Comparison of ENCODE assay signal across 14 mouse cellular contexts in the genomic region with DNA sequence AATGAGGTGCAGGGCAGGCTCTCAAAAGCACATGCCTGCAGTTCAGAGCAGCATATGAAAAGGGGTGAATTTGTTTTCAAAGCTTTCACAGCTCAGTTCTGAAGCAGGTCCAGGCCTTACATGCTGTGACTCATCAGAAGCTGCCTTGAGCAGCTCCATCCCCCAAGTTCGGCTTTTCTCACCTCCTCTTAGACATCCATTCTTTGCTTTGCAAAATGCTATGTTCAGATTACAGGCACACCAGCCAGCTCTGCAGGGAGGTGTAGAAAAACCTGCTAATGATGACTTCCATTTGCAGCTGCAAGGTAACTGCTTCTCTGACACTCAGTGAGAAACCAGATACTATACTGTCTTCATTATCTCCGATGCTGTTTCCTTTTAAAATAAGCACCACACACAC.
A peak's percentile ranks its signal among the peaks of the same experiment; 100 is the strongest.
DNase-seq lines count a peak whose midpoint lies in the region; ATAC-seq lines count a peak whose summit lies in the region.
"Had no signal": no experiment of that assay in that cellular context is flagged by ENCODE, and none has a peak within 500 bp of the region (broad histone marks: within the 10 kb centered on the region; RNA-seq: fewer than 3 reads in every experiment).

No protein-coding gene starts in this region.

- no peaks in the 10 kb centered on the region for H3K9me3 ChIP-seq in hindbrain, embryonic 12.5 days (replicated peaks)
- no peaks in the 10 kb centered on the region for H3K9me3 ChIP-seq in hindbrain, embryonic 11.5 days (ENCODE audit: control insufficient read depth, low read length)
- no peaks in the 10 kb centered on the region for H3K9me3 ChIP-seq in forebrain, embryonic 16.5 days (ENCODE audit: control insufficient read depth, low read length)
- no peaks in the 10 kb centered on the region for H3K9me3 ChIP-seq in midbrain, embryonic 13.5 days
- H3K9me3 ChIP-seq in intestine, embryonic 16.5 days (ENCODE audit: control insufficient read depth, low read length), result no peaks in the 10 kb centered on the region
- H3K9me3 ChIP-seq: limb, embryonic 12.5 days had no signal

- 57% methylated on average over 2 of the region's 2 CpGs for WGBS in hindbrain, embryonic 12.5 days
- WGBS in hindbrain, embryonic 11.5 days, result 57% methylated on average over 2 of the region's 2 CpGs
- 46% methylated on average over 2 of the region's 2 CpGs for WGBS in forebrain, embryonic 16.5 days
- WGBS in midbrain, embryonic 13.5 days, result 53% methylated on average over 2 of the region's 2 CpGs
- WGBS in intestine, embryonic 16.5 days, result 47% methylated on average over 2 of the region's 2 CpGs

- H3K27me3 ChIP-seq in hindbrain, embryonic 12.5 days, result no peaks in the 10 kb centered on the region
- H3K27me3 ChIP-seq in hindbrain, embryonic 11.5 days (ENCODE audit: control insufficient read depth, insufficient read depth, low read length), result no peaks in the 10 kb centered on the region
- H3K27me3 ChIP-seq in forebrain, embryonic 16.5 days (replicated peaks; ENCODE audit: control insufficient read depth, insufficient read depth, low read length), result no peaks in the 10 kb centered on the region
- no peaks in the 10 kb centered on the region for H3K27me3 ChIP-seq in midbrain, embryonic 13.5 days
- no peaks in the 10 kb centered on the region for H3K27me3 ChIP-seq in intestine, embryonic 16.5 days (replicated peaks; ENCODE audit: control insufficient read depth, insufficient read depth, low read length)
- H3K27me3 ChIP-seq: limb, embryonic 12.5 days had no signal

- H3K36me3 ChIP-seq in hindbrain, embryonic 12.5 days, result no peaks in the 10 kb centered on the region
- H3K36me3 ChIP-seq in hindbrain, embryonic 11.5 days (ENCODE audit: control insufficient read depth, insufficient read depth, low read length), result no peaks in the 10 kb centered on the region
- H3K36me3 ChIP-seq in forebrain, embryonic 16.5 days (ENCODE audit: control insufficient read depth, insufficient read depth), result no peaks in the 10 kb centered on the region
- H3K36me3 ChIP-seq in midbrain, embryonic 13.5 days, result no peaks in the 10 kb centered on the region
- no peaks in the 10 kb centered on the region for H3K36me3 ChIP-seq in intestine, embryonic 16.5 days (ENCODE audit: control insufficient read depth, insufficient read depth, low read length)
- H3K36me3 ChIP-seq: limb, embryonic 12.5 days had no signal

- H3K9ac ChIP-seq in hindbrain, embryonic 12.5 days, result no peak overlapping the region
- no peak overlapping the region for H3K9ac ChIP-seq in hindbrain, embryonic 11.5 days (ENCODE audit: low read depth, low read length)
- no peak overlapping the region for H3K9ac ChIP-seq in forebrain, embryonic 16.5 days (replicated peaks; ENCODE audit: low read depth, low read length)
- no peak overlapping the region for H3K9ac ChIP-seq in midbrain, embryonic 13.5 days (replicated peaks)
- H3K9ac ChIP-seq in intestine, embryonic 16.5 days (ENCODE audit: low read depth, low read length), result no peak overlapping the region
- H3K9ac ChIP-seq: limb, embryonic 12.5 days; liver, postnatal 0 days had no signal

- no peak overlapping the region for H3K4me2 ChIP-seq in hindbrain, embryonic 12.5 days (replicated peaks)
- no peak overlapping the region for H3K4me2 ChIP-seq in hindbrain, embryonic 11.5 days (replicated peaks; ENCODE audit: low read depth, low read length)
- no peak overlapping the region for H3K4me2 ChIP-seq in forebrain, embryonic 16.5 days (ENCODE audit: low read length)
- H3K4me2 ChIP-seq in midbrain, embryonic 13.5 days (replicated peaks), result no peak overlapping the region
- H3K4me2 ChIP-seq in intestine, embryonic 16.5 days (ENCODE audit: low read depth, low read length), result no peak overlapping the region
- H3K4me2 ChIP-seq: limb, embryonic 12.5 days had no signal

- DNase-seq in hindbrain, embryonic 11.5 days (ENCODE audit: low spot score), result no peak
- peak; percentile 17 for DNase-seq in Muller cell, postnatal 12 days (ENCODE audit: inconsistent ontology term)
- no peak for DNase-seq in lung, postnatal 10 days
- no peak for DNase-seq in gastrocnemius, postnatal 10 days
- DNase-seq: adrenal gland, postnatal 14 days; cerebellum, adult 11 months; kidney, postnatal 36 days; liver, postnatal 0 days; thymus, postnatal 4 days had no signal

- no peak for ATAC-seq in hindbrain, embryonic 12.5 days (ENCODE audit: low FRiP score)
- no peak for ATAC-seq in hindbrain, embryonic 11.5 days (ENCODE audit: low FRiP score)
- ATAC-seq in forebrain, embryonic 16.5 days, result peak; percentile 62
- ATAC-seq in midbrain, embryonic 13.5 days, result peak; percentile 43; the same call in 1 of the 2 replicates
- no peak for ATAC-seq in intestine, embryonic 16.5 days
- ATAC-seq: liver, postnatal 0 days had no signal

- peaks cover 16% of the 10 kb centered on the region for H3K4me1 ChIP-seq in hindbrain, embryonic 12.5 days
- 0 out of 2 replicates have a peak, but pooled peaks cover 2% of the 10 kb centered on the region for H3K4me1 ChIP-seq in hindbrain, embryonic 11.5 days (replicated peaks; ENCODE audit: control insufficient read depth, insufficient read depth, low read length)
- H3K4me1 ChIP-seq in forebrain, embryonic 16.5 days (replicated peaks; ENCODE audit: control insufficient read depth, insufficient read depth, low read length), result no peaks in the 10 kb centered on the region
- H3K4me1 ChIP-seq in midbrain, embryonic 13.5 days (replicated peaks), result peaks cover 22% of the 10 kb centered on the region
- no peaks in the 10 kb centered on the region for H3K4me1 ChIP-seq in intestine, embryonic 16.5 days (ENCODE audit: control insufficient read depth, insufficient read depth, low read length)

- 0 out of 2 replicates have a peak overlapping the region, but pooled peaks have one; percentile 1 for H3K27ac ChIP-seq in hindbrain, embryonic 12.5 days
- no peak overlapping the region for H3K27ac ChIP-seq in hindbrain, embryonic 11.5 days (ENCODE audit: low read depth, low read length)
- no peak overlapping the region for H3K27ac ChIP-seq in forebrain, embryonic 16.5 days (ENCODE audit: low read length)
- no peak overlapping the region for H3K27ac ChIP-seq in midbrain, embryonic 13.5 days
- H3K27ac ChIP-seq in intestine, embryonic 16.5 days (ENCODE audit: low read length), result no peak overlapping the region
- H3K27ac ChIP-seq: limb, embryonic 12.5 days had no signal

- no peak overlapping the region for H3K4me3 ChIP-seq in hindbrain, embryonic 12.5 days
- no peak overlapping the region for H3K4me3 ChIP-seq in hindbrain, embryonic 11.5 days (ENCODE audit: low read depth, low read length)
- no peak overlapping the region for H3K4me3 ChIP-seq in forebrain, embryonic 16.5 days (replicated peaks; ENCODE audit: low read length)
- H3K4me3 ChIP-seq in midbrain, embryonic 13.5 days (replicated peaks), result no peak overlapping the region
- H3K4me3 ChIP-seq in intestine, embryonic 16.5 days (ENCODE audit: low read length), result no peak overlapping the region
- H3K4me3 ChIP-seq: limb, embryonic 12.5 days had no signal

Comparison
In these comparisons a context has a peak if more than half of its experiments do, and no peak if none do; other contexts are left out.
1. ATAC-seq: peak in forebrain, embryonic 16.5 days (single experiment) and midbrain, embryonic 13.5 days (single experiment); none in hindbrain, embryonic 12.5 days (single experiment), hindbrain, embryonic 11.5 days (single experiment) and intestine, embryonic 16.5 days (single experiment).